In genomic region chr10:99893999-99894398, GRCm38 (mm10) we compare ENCODE assay signal across 28 mouse cellular contexts.
A peak's percentile ranks its signal among the peaks of the same experiment; 100 is the strongest.
DNase-seq lines count a peak whose midpoint lies in the region; ATAC-seq and TF ChIP-seq lines count a peak whose summit lies in the region.
"Had no signal": no experiment of that assay in that cellular context is flagged by ENCODE, and none has a peak within 500 bp of the region (broad histone marks: within the 10 kb centered on the region; RNA-seq: fewer than 3 reads in every experiment).

No protein-coding gene starts in this region.

- no peak overlapping the region for H3K4me2 ChIP-seq in liver, postnatal 0 days (ENCODE audit: low read depth, low read length)
- H3K4me2 ChIP-seq in kidney, postnatal 0 days (ENCODE audit: low read length), result no peak overlapping the region
- H3K4me2 ChIP-seq: embryonic facial prominence, embryonic 13.5 days; heart, embryonic 15.5 days; limb, embryonic 15.5 days; liver, embryonic 15.5 days; midbrain, embryonic 12.5 days had no signal

- no peak for TF ChIP-seq EP300 in liver, postnatal 0 days (IDR thresholded peaks at IDR 0.05; ENCODE audit: low read depth)

- H3K27ac ChIP-seq in kidney, adult 2 months (ENCODE audit: insufficient read depth, low read depth, low read length), result no peak overlapping the region
- H3K27ac ChIP-seq in liver, adult 2 months (replicated peaks; ENCODE audit: insufficient read depth, low read depth, low read length), result no peak overlapping the region
- no peak overlapping the region for H3K27ac ChIP-seq in liver, postnatal 0 days (ENCODE audit: low read depth)
- H3K27ac ChIP-seq in kidney, postnatal 0 days, result no peak overlapping the region
- H3K27ac ChIP-seq: embryonic facial prominence, embryonic 13.5 days; forebrain, embryonic 10.5 days; heart, embryonic 10.5 days; heart, embryonic 15.5 days; limb, embryonic 10.5 days; limb, embryonic 15.5 days; liver, embryonic 15.5 days; midbrain, embryonic 12.5 days had no signal

- no peaks in the 10 kb centered on the region for H3K79me2 ChIP-seq in liver, adult 2 months (ENCODE audit: control insufficient read depth, insufficient read depth, low read length)

- WGBS in kidney, adult 2 months, result 24% methylated on average over 3 of the region's 3 CpGs
- 27% methylated on average over 3 of the region's 3 CpGs for WGBS in liver, adult 2 months
- 48% methylated on average over 3 of the region's 3 CpGs for WGBS in liver, postnatal 0 days (ENCODE audit: insufficient replicate concordance)
- 23% methylated on average over 3 of the region's 3 CpGs for WGBS in kidney, postnatal 0 days

- peak; percentile 81 for DNase-seq in kidney, adult 2 months
- no peak for DNase-seq in kidney, postnatal 25 days
- peak; percentile 73 for DNase-seq in liver, adult 2 months (ENCODE audit: extremely low read depth, low read depth, low spot score)
- DNase-seq in liver, postnatal 0 days, result no peak
- peak; percentile 16 for DNase-seq in forelimb bud, embryonic 11.5 days (ENCODE audit: low read depth, low spot score)
- DNase-seq in kidney, postnatal 0 days (ENCODE audit: low spot score), result peak; percentile 42
- DNase-seq in cerebellum, postnatal 10 days, result no peak
- DNase-seq: adrenal gland, postnatal 10 days; cerebellum, adult 8-10 months; gastrocnemius, postnatal 10 days; heart, adult 11 months; layer of hippocampus, postnatal 36 days; lung, postnatal 4 days; thymus, adult 2 months; thymus, postnatal 36 days had no signal

- no peaks in the 10 kb centered on the region for H3K27me3 ChIP-seq in kidney, adult 2 months (replicated peaks; ENCODE audit: control insufficient read depth, insufficient read depth, low read length)
- no peaks in the 10 kb centered on the region for H3K27me3 ChIP-seq in liver, adult 2 months (ENCODE audit: control insufficient read depth, insufficient read depth, low read length)
- no peaks in the 10 kb centered on the region for H3K27me3 ChIP-seq in liver, postnatal 0 days (ENCODE audit: insufficient read depth, low read length)
- no peaks in the 10 kb centered on the region for H3K27me3 ChIP-seq in kidney, postnatal 0 days (ENCODE audit: insufficient read depth, low read length)
- H3K27me3 ChIP-seq: embryonic facial prominence, embryonic 13.5 days; heart, embryonic 15.5 days; limb, embryonic 15.5 days; liver, embryonic 15.5 days; megakaryocyte, embryonic 14.5 days; midbrain, embryonic 12.5 days had no signal

- no peak overlapping the region for H3K9ac ChIP-seq in liver, adult 2 months (ENCODE audit: low read depth, low read length)
- H3K9ac ChIP-seq in liver, postnatal 0 days (replicated peaks), result no peak overlapping the region
- H3K9ac ChIP-seq in kidney, postnatal 0 days (ENCODE audit: low read depth, low read length), result no peak overlapping the region
- H3K9ac ChIP-seq: embryonic facial prominence, embryonic 13.5 days; heart, embryonic 15.5 days; limb, embryonic 15.5 days; liver, embryonic 15.5 days; midbrain, embryonic 12.5 days had no signal

- TF ChIP-seq POLR2A in kidney, adult 2 months (IDR thresholded peaks at IDR 0.05; ENCODE audit: low read depth, low read length), result no peak
- TF ChIP-seq POLR2A in liver, adult 2 months (IDR thresholded peaks at IDR 0.05; ENCODE audit: extremely low read depth, insufficient read depth, low read length), result no peak

- no peak for ATAC-seq in liver, postnatal 0 days
- no peak for ATAC-seq in kidney, postnatal 0 days (replicated peaks; ENCODE audit: low FRiP score, low read depth)
- no peak for ATAC-seq in granulocyte monocyte progenitor cell, adult 5-6 weeks (replicated peaks; ENCODE audit: poor library complexity, severe bottlenecking)
- ATAC-seq: forebrain, embryonic 16.5 days; hindbrain, embryonic 16.5 days had no signal

- no peaks in the 10 kb centered on the region for H3K4me1 ChIP-seq in kidney, adult 2 months (ENCODE audit: control insufficient read depth, insufficient read depth, low read length)
- no peaks in the 10 kb centered on the region; the same call in 1 of the 2 replicates for H3K4me1 ChIP-seq in liver, adult 2 months (ENCODE audit: control insufficient read depth, insufficient read depth, low read length)
- no peaks in the 10 kb centered on the region for H3K4me1 ChIP-seq in liver, postnatal 0 days (ENCODE audit: insufficient read depth)
- no peaks in the 10 kb centered on the region for H3K4me1 ChIP-seq in kidney, postnatal 0 days (replicated peaks; ENCODE audit: insufficient read depth, low read length)
- H3K4me1 ChIP-seq: embryonic facial prominence, embryonic 13.5 days; heart, embryonic 10.5 days; heart, embryonic 15.5 days; limb, embryonic 15.5 days; liver, embryonic 15.5 days; megakaryocyte, embryonic 14.5 days; midbrain, embryonic 12.5 days had no signal

- TF ChIP-seq CTCF in kidney, adult 2 months (conservative IDR thresholded peaks at IDR 0.05; ENCODE audit: insufficient read depth, insufficient read length, low read depth, low read length), result no peak
- no peak for TF ChIP-seq CTCF in liver, adult 2 months (IDR thresholded peaks at IDR 0.05; ENCODE audit: low read depth, low read length)
- TF ChIP-seq CTCF in liver, postnatal 0 days (IDR thresholded peaks at IDR 0.05; ENCODE audit: low read depth), result no peak
- TF ChIP-seq CTCF in kidney, postnatal 0 days (IDR thresholded peaks at IDR 0.05; ENCODE audit: low read depth), result no peak

- no peaks in the 10 kb centered on the region for H3K36me3 ChIP-seq in kidney, adult 2 months (ENCODE audit: control insufficient read depth, insufficient read depth, low read length)
- no peaks in the 10 kb centered on the region for H3K36me3 ChIP-seq in liver, adult 2 months (ENCODE audit: control insufficient read depth, insufficient read depth, low read length)
- no peaks in the 10 kb centered on the region for H3K36me3 ChIP-seq in liver, postnatal 0 days (replicated peaks; ENCODE audit: insufficient read depth, low read length)
- no peaks in the 10 kb centered on the region for H3K36me3 ChIP-seq in kidney, postnatal 0 days (ENCODE audit: insufficient read depth, low read length)
- H3K36me3 ChIP-seq: embryonic facial prominence, embryonic 13.5 days; forebrain, embryonic 10.5 days; G1E; heart, embryonic 10.5 days; heart, embryonic 15.5 days; limb, embryonic 10.5 days; limb, embryonic 15.5 days; liver, embryonic 15.5 days; midbrain, embryonic 12.5 days had no signal

- H3K4me3 ChIP-seq in kidney, adult 2 months (ENCODE audit: insufficient read depth, low read depth, low read length), result no peak overlapping the region
- H3K4me3 ChIP-seq in liver, adult 2 months (ENCODE audit: insufficient read depth, low read depth, low read length), result no peak overlapping the region
- H3K4me3 ChIP-seq in liver, postnatal 0 days (ENCODE audit: low read depth, low read length), result no peak overlapping the region
- no peak overlapping the region for H3K4me3 ChIP-seq in kidney, postnatal 0 days (replicated peaks; ENCODE audit: low read depth, low read length)
- H3K4me3 ChIP-seq: embryonic facial prominence, embryonic 13.5 days; forebrain, embryonic 10.5 days; heart, embryonic 10.5 days; heart, embryonic 15.5 days; limb, embryonic 10.5 days; limb, embryonic 15.5 days; liver, embryonic 15.5 days; megakaryocyte, embryonic 14.5 days; midbrain, embryonic 12.5 days had no signal

- no peaks in the 10 kb centered on the region for H3K9me3 ChIP-seq in liver, postnatal 0 days (ENCODE audit: low read length)
- H3K9me3 ChIP-seq in kidney, postnatal 0 days (replicated peaks; ENCODE audit: low read length), result no peaks in the 10 kb centered on the region
- H3K9me3 ChIP-seq: embryonic facial prominence, embryonic 13.5 days; forebrain, embryonic 10.5 days; heart, embryonic 10.5 days; heart, embryonic 15.5 days; limb, embryonic 10.5 days; limb, embryonic 15.5 days; liver, embryonic 15.5 days; megakaryocyte, embryonic 14.5 days; midbrain, embryonic 12.5 days had no signal

Comparison
In these comparisons a context has a peak if more than half of its experiments do, and no peak if none do; other contexts are left out.
1. DNase-seq: peak in kidney, adult 2 months (single experiment), liver, adult 2 months (single experiment), forelimb bud, embryonic 11.5 days (single experiment) and kidney, postnatal 0 days (single experiment); none in kidney, postnatal 25 days (0 of 2), liver, postnatal 0 days (single experiment) and cerebellum, postnatal 10 days (0 of 2).